ENCODE assay signal across 8 mouse cellular contexts in genomic region chr15:81049401-81050053, GRCm38 (mm10).
DNase-seq lines count a peak whose midpoint lies in the region; ATAC-seq and TF ChIP-seq lines count a peak whose summit lies in the region.
"Had no signal": no experiment of that assay in that cellular context is flagged by ENCODE, and none has a peak within 500 bp of the region (broad histone marks: within the 10 kb centered on the region; RNA-seq: fewer than 3 reads in every experiment).

No protein-coding gene starts in this region.

- TF ChIP-seq POLR2A in MEL (IDR thresholded peaks at IDR 0.05; ENCODE audit: control insufficient read depth in 1 of 2, insufficient read depth in 1 of 2, low read depth in 1 of 2, low read length in 2 of 2, poor library complexity in 1 of 2), result no peak
- no peak for TF ChIP-seq POLR2A in cortical plate, adult 2 months (IDR thresholded peaks at IDR 0.05; ENCODE audit: extremely low read depth, insufficient read depth, low read length)

- TF ChIP-seq RAD21 in MEL (IDR thresholded peaks at IDR 0.05; ENCODE audit: low read depth, low read length), result peak; percentile 83

- H3K9me3 ChIP-seq in MEL (replicated peaks; ENCODE audit: insufficient read depth, low read length), result no peaks in the 10 kb centered on the region

- H3K4me3 ChIP-seq in layer of hippocampus, adult 2 months, result no peak overlapping the region
- no peak overlapping the region for H3K4me3 ChIP-seq in MEL (ENCODE audit: control insufficient read depth in 1 of 2, insufficient read depth in 1 of 2, low read depth in 2 of 2, low read length in 2 of 2)
- H3K4me3 ChIP-seq in cortical plate, adult 2 months (ENCODE audit: insufficient read depth, low read length), result no peak overlapping the region
- H3K4me3 ChIP-seq: erythroblast, embryonic 14.5 days had no signal

- peak; percentile 67 for ATAC-seq in neutrophil, adult 5-6 weeks (ENCODE audit: extremely low read depth, insufficient number of reproducible peaks, low FRiP score, poor library complexity, severe bottlenecking)
- no peak for ATAC-seq in erythroid progenitor cell, adult 5-6 weeks (replicated peaks; ENCODE audit: low FRiP score, poor library complexity, severe bottlenecking)

- no peak overlapping the region for H3K9ac ChIP-seq in MEL (ENCODE audit: control insufficient read depth, low read depth, low read length, poor library complexity, severe bottlenecking)

- DNase-seq in layer of hippocampus, adult 2 months (ENCODE audit: low spot score in 2 of 2), result no peak
- no peak for DNase-seq in layer of hippocampus, adult 11-12 months (ENCODE audit: low spot score)
- DNase-seq in MEL (ENCODE audit: low read depth, low spot score) (peak; percentile 70), MN1 (ENCODE audit: low spot score) (no peak)

- peaks cover 12 to 23% of the 10 kb centered on the region in 2 experiments for H3K4me1 ChIP-seq in MEL (ENCODE audit: control insufficient read depth in 1 of 2, insufficient read depth in 2 of 2, low read length in 2 of 2)
- no peaks in the 10 kb centered on the region; the same call in 1 of the 2 replicates for H3K4me1 ChIP-seq in cortical plate, adult 2 months (ENCODE audit: control insufficient read depth, insufficient read depth, low read length)

- no peaks in the 10 kb centered on the region for H3K27me3 ChIP-seq in MEL (ENCODE audit: control insufficient read depth in 1 of 2, insufficient read depth in 2 of 2, low read length in 2 of 2)

- peaks cover 0 to 29% of the 10 kb centered on the region in 2 experiments; a peak in 2 of 4 replicates for H3K36me3 ChIP-seq in MEL (ENCODE audit: control insufficient read depth in 1 of 2, insufficient read depth in 2 of 2, low read length in 2 of 2)

- TF ChIP-seq EP300 in MEL (IDR thresholded peaks at IDR 0.05; ENCODE audit: low read depth in 1 of 2, low read length in 2 of 2), result no peak

- no peak overlapping the region for H3K27ac ChIP-seq in layer of hippocampus, adult 2 months
- H3K27ac ChIP-seq in MEL (ENCODE audit: control insufficient read depth, low read depth, low read length), result no peak overlapping the region
- H3K27ac ChIP-seq in cortical plate, adult 2 months (ENCODE audit: insufficient read depth, low read length), result no peak overlapping the region

- H3K79me2 ChIP-seq in MEL (ENCODE audit: control insufficient read depth, insufficient read depth, low read length, poor library complexity), result no peaks in the 10 kb centered on the region

- peak; percentile 81 for TF ChIP-seq CTCF in layer of hippocampus, adult 2 months (conservative IDR thresholded peaks at IDR 0.05)
- peak; percentile 67 to 80 (median 69) for TF ChIP-seq CTCF in MEL (IDR thresholded peaks at IDR 0.05 in 2 of 3, conservative IDR thresholded peaks at IDR 0.05 in 1 of 3; ENCODE audit: control insufficient read depth in 1 of 3, insufficient read depth in 1 of 3, low read depth in 2 of 3, low read length in 3 of 3, poor library complexity in 1 of 3, severe bottlenecking in 1 of 3)
- peak; percentile 65 for TF ChIP-seq CTCF in cortical plate, adult 2 months (IDR thresholded peaks at IDR 0.05; ENCODE audit: extremely low read depth, insufficient read depth, low read length)

TF ChIP-seq in MEL, 35 proteins besides CTCF, POLR2A, EP300 and RAD21:
- peak; percentile 24; the same call in 1 of the 2 replicates for TF ChIP-seq ETS1 (IDR thresholded peaks at IDR 0.05; ENCODE audit: low read depth, low read length)
- TF ChIP-seq MYC (IDR thresholded peaks at IDR 0.05; ENCODE audit: low read depth, low read length), result no peak
- TF ChIP-seq SMC3 (IDR thresholded peaks at IDR 0.05; ENCODE audit: low read depth, low read length), result peak; percentile 83
- TF ChIP-seq ZC3H11A (IDR thresholded peaks at IDR 0.05; ENCODE audit: low read depth, low read length), result peak; percentile 74
TF ChIP-seq in MEL: peak in this region for 3.
